Mouse (Mus musculus) spleen, adult 18-20 months (tissue): ENCODE data around the gene Zbtb34.
A peak's percentile ranks its signal among the peaks of the same experiment; 100 is the strongest.

ENCODE experiments used
- DNase-seq, 2 experiments: peaks; one replicate each; pipeline ENCODE4 v3.0.0; 2022; ENCODE audit warnings: mixed read lengths in 2 of 2

Zbtb34 gene

DNA sequence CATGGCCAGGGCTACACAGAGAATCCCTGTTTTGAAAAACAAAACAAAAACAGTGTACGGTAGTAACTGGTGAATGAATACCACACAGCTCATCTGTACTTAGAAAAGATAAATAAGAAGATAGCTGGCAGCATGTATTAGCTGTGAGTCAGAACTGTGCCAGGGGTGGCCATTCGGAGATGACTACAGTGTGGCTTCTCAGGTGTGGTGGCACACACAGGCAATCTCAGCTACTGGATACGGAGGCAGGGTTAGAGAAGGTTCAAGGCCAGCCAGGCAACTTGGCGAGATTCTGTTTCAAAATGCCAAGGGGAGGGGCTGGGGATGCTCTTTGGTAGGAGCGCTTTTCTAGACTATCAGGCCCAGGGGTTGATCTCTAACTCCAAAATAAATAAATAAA is 14.6 kb upstream of the Zbtb34 start:
- DNase-seq = no peak

DNA sequence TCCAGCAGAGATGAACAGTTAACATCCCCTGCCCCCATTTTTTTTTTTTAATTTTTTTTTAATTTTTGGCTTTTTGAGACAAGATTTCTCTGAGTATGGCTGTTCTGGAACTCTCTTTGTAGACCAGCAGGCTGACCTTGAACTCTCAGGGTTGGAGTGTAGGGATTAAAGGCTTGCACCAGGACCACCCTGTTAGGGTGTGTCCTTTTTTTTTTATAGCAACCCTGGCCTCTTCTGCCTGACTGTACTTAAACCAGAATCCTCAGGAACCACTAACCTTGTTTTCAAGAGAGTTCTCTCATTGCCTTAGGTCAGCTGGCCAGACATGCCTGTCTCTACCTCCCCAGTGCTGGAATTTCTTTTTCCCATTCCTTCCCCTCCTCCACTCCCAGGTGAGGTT is 13.7 kb upstream of the Zbtb34 start:
- no peak for DNase-seq

DNA sequence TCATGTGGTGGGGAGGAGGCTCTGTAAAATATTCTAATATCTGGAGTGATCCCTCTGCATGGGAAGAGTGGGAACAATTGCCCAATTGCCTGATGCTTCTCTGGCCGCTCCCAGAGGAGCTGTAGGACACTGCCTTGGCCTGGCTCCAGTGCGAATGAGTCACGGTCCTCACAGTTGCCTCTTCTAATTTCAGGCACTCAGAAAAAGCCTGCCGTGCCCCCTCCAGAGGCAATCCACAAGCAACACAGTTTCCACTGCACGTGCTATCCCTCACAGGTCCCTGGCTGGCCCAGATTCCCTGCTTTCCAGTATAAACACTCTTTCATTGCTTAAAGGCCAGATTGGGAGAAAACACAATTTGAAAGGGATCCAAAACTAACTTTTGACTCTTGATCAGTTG is 13.2 kb upstream of the Zbtb34 start:
- no peak for DNase-seq

DNA sequence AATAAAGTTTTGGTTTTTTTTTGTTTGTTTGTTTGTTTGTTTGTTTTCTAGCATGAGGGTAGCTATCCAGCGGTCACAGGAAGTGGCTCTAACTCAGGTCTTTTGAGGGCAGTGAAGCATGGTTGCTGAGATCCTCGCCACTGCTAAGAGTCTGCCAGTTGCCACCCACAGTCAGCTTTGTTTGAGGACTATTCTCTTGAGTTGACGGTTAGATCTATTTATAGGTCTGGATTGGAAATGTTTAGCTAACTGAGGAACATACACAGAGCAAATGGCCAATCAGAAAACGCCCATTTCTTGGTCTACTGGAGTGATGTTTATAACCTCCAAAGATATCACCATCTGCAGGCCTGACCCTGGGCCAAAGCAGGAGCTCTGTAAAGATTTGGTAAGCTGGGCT is 11.6 kb upstream of the Zbtb34 start:
- DNase-seq = no peak

DNA sequence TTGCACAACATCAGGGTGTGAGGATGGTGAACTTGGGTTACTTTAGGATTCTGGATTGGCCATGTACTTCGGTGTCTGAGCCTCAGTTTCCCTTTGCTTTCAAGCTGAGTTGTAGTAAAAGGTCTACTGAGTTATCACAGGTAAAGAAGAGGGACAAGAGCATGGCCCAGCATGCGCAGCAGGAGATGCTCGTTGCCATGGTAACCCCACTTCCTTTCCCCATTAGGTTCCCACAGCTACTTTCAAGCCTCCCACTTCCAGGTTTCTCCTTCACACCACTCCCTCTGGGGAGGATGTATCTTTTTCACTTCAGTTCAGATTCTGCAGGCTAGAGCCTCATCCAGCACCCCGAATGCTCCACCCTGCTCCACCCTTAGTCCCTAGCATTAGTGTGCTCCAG is 9.8 kb upstream of the Zbtb34 start:
- no peak for DNase-seq

DNA sequence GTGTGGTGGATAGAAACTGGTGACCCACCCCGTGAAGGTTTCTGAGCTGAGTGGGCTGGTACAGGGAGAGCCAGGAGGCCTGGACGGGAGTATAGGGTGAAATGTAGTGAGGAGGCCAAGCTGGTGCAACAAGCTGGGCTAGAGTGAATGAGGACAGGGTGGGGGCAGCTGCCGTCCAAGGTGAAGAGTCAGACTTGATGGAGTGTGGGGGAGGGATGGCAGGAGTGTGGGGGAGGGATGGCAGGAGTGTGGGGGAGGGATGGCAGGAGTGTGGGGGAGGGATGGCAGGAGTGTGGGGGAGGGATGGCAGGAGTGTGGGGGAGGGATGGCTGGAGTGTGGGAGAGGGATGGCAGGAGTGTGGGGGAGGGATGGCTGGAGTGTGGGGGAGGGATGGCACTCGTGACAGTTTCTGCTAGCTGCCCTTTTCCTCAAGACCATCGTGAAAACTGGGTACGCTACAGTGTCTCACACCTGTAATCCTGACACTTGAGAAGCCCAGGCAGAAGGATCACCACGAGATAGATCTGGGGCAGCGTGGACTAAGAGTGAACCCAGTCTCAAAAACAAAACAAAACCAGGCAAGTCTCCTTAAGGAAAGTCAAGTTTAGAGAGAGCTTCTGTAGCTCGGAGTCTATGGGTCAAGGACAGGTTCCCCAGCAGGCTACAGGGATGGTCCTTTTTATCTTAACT is 9.0 kb upstream of the Zbtb34 start:
- DNase-seq = no peak

DNA sequence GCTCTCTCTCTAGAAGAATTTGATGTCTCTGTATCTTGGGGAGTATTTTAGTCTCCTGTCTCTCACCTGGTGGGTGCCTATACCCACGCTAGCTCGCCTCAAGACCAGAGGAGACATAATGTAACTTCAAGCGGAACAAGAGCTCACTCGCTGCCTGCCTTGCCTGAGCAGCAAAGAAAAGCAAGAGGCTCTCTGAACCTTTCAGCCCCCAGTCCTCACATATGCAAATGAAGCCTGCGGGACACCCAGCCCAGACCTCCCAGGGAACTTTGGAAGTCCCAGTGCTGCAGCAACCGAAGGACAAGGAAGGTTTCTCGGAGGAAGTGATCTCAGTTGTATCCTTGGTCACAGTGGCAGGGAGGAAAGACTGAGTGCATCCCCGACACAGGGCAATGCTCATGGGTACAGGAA is 8.4 kb upstream of the Zbtb34 start:
- no peak for DNase-seq

DNA sequence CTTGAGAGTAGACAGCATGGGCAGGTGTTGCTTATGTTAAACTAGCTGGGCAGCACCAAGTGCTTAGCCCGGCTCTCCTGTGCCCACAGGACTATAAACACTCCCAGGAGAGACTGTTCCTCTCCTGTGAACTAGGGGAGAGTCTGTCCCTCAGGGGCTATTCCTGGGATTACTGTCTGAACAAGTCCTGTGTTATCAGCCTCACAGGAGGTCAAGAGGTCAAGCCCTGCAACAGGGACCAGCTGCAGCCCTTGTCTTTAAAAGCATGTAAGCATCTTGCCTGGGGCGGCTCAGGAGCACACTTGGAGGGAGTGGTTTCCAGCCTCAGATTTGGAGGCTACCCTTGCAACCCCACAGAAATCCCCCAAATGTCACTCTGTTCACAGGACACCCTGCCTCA is 7.3 kb upstream of the Zbtb34 start:
- DNase-seq = no peak

DNA sequence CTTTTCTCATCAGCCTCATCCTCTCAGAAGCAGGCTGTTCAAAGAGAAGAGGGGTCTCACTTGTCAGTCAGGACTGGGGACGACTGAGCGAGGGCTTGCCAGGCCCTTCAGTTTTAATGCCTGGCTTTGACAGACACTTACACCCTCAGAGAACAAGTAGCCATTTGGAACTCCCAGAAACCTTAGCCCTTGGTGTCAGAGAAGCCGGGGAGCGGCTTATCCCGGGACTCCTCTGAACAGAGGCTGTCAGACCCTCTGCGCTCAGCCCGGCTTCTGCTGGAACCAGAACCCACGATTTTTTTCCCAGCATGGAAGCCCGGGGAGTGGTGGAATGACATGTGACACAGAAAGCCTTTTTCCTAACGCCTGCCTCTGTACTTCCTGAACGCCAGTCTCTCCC is 6.1 kb upstream of the Zbtb34 start:
- DNase-seq = no peak

DNA sequence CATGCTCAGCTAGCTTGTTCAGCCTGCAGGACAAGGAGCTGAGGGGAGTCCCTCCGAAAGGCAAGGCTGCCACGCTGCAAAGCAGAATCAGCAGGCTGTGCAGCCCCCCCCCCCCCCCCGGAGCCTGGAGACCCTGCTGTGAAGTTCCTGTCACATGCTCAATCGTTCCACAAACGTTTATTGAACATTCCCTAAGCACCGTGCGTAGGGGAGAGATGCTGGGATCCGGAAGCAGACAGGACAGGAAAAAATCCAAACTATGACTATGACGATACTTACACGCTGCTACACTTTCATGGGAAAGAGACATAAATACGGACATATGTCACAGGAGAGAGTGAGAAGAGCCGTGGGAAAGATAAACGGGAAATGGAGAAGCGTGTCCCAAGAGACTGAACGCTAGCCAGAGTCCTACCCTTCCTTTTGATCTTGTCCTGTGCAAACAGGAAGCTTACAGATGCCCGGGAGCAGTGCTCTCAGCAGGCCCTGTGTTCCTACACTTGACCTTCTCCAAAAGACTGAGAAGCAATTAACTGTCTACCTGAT is 5.0 kb upstream of the Zbtb34 start:
- no peak for DNase-seq

DNA sequence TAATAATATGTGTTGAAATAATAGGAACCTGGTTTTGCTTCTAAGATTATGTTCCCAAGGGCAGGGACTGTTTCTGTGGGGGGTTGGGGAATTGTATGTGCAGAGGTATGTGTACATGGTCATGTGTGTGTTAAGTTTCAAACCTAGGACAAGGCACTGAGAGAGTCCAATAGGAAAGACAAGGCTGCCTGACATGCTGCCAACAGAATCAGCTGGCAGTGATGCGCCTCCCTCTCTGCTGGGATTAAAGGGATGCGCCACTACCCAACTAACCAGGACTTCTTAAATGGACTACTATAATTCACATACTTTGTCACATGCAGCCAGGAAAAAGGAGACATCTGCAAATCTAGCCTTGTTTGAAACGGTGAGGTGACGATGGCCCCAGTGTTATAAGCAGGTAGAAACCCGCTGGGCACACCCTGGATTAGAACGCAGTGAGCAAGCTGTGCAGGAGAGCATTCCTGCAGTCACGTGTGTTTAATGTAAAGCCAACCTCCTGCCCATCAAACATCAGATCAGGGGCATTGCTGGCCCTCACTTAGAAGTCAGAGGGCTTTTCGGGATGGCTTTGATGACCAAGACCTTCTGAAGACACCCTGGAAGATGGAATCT is 4.0 kb upstream of the Zbtb34 start:
- DNase-seq = no peak

DNA sequence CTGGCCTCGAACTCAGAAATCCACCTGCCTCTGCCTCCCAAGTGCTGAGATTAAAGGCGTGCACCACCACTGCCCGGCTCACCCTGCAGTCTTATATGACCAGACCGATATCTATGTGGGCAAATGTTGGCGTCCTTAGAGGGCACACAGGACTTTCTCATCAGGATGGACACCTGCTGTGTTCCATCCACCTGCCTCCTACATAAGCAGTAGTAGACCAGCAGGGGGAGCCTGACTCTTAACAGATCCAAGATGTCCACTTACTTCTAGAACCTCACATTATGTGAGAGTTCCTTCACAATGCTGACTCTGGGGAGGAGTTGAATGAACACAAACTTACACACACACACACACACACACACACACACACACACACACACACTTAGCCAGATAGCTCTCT is 1.8 kb upstream of the Zbtb34 start:
- peak in 1 of 2 experiments; percentile 54 for DNase-seq

DNA sequence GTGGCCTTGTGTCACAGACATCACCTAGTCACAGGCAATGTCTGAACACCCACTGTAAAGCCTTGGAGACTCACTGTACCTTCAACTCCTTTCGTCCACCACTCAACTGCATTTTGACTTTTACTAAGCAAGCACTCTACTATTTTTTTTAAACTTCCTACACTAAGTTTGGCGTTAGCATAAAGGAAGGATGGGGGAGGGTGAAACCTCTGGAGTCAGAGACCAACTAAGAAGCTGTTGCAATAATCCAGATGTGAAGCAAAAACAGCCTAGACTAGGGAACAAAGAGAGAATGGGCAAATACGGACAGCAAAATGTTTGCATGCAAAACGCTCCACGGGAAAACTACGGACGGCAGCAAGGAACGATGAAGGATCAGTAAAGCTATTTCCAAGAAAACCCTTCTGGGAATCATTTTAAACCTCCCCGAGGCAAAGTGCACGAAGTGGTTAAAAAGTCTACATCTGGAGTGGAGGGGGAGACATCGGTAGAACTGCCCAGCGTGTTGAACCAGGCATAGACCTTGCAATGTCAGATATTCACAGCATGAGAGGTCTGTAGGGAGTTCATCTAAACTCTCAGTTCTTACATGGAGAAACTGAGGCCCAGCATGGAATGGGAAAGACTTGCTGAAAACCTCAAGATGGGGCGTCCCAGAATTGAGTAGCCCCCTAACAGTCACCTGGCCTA is 898 bp downstream of the Zbtb34 start:
- DNase-seq = no peak

DNA sequence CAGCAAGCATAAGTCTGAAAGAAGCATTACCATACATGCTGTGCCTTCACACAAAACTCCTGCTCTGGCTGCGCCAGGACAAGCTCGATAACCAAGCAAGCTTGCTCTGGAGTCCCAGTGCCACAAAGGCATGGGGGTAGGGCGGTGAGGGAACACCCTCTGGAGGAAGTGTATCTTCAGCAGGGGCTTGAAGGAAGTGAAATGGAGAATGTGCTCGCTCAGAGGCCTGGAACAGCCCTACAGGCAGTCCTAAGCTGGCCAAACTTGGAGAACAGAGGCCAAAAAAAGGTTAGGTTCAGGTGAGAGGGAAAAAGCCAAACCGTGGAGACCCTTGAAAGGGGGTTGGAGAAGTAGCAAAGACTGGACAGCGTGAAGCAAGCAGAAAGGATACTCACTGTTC is 1.8 kb downstream of the Zbtb34 start:
- peak in 1 of 2 experiments; percentile 31 for DNase-seq

DNA sequence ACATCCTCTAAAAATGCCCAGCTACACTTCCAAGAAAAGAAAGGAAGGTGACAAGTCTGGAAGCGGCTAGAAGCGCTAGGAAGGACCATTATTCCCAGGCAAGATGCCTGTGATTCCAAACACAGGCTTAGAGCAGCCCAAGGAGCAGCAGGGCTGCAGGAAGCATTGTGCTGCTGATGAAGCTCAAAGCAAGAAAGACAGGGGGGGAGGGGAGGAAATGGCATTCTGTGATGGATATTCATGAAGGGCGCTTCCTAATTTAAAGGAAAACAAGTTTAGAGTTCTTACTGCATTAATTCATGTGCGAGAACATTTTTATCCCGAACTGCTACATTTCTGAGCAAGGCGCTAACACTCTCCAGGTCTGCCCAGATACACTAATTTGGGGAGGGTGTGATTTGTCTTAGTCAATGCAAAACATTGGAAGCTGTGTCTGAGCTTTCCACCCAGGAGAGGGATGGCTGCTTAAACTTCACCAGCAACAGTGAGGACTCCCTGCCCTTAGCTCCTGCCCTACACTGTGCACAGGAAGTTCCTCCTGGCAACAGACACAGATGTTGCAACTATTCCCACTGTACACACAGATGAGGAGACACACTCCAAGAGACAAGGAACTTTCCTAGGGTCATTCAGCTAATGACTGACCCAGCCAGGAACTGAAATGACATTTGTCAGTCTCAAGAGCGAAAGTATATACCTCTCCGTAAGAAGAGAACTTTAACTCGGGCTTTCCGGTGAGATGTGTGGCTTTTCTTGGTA is 4.3 kb downstream of the Zbtb34 start:
- DNase-seq = no peak

DNA sequence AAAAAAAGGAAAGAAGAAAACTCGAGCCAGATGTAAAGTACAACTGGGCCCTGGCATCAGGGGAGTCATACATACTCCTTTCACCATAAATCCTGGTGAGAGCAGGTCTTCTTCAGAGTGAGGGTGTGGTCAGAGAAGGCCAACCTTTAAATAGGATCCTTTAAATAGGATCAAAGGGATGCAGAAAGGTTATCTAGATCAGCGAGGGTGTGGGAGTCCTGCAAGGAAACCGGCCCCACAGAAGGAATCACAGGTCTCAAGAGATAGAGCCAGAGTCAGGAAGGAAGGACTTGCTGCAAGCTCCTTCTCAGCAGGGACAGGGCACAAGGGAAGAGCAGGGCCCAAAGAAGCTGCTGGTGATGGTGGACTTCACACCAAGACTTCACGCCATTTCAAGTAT is 13.7 kb downstream of the Zbtb34 start:
- DNase-seq = no peak

DNA sequence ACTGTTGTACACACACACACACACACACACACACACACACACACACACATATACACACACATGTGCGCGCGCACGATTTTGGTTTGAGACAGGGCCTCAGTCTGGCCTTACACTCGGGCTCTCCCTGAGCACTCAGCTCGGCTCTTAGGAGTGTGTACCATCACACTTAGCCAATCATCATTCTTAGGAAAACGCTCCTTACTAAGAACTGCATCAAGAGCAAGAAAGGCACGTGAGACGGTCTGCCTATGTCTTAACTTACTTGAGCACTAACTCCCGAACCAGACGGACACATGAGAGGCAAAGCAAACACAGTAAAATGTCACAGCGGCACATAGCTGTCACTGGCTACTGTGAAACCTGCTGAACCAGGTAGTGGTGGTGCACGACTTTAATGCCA is 17.1 kb downstream of the Zbtb34 start:
- no peak for DNase-seq

DNA sequence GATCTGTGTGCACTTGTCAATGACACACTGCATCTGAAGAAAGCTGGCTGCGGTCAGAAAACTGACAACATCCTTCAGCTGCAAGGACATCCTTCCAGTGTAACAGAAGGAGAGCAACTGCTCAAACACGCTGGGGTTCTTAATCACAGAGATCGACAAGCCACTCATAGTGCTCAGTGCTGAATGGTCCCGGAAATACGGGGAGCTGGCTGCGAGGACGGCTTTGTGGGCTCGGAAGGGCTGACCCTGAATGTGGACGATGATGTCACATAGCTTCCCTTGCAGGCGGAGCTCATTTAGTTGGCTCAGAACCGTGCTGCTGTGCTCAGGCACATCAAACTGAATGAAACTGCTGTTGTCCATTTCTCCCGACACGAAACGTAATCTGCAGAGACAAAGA is 19.0 kb downstream of the Zbtb34 start:
- DNase-seq = no peak

DNA sequence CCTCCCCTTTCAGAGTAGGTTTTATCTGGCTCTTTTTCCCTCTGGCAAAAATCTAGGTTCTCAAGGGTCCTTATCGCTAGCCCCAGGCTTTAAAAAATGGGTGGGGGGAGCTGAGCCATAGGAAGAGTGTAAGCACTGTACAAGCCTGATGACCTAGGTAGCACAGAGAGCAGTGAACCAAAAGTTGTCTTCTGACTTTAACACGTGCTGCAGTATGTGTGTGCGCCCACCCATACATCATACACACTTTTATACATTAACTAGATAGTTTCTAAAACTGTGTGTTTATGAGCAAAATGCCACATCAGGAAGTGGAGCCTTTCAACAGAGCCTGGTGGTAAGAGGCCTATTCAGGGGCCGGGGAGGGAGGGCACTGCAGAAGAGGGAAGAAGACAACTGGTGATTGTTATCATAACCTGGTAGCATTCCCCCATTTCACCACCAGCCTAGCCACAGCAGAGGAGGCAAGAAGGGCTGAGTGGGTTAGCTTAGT is 27.6 kb downstream of the Zbtb34 start:
- no peak for DNase-seq

DNA sequence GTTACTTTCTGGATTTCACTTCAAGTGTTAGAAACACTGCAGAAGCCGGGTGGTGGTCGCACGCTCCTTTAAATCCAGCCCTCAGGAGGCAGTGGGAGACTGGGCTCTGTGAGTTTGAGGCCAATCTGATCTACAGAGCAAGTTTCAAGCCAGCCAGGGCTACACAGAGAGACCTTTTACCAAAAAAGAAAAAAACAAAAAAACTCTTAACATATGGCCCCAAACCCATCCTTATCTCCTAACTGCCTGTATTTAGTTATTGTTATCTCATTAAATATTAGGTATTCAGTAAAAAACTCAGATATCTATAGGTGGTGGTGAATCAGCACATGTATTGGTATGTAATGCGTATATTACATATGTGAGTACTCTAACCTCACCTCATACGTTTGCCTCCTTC is 28.5 kb downstream of the Zbtb34 start:
- DNase-seq = no peak

DNA sequence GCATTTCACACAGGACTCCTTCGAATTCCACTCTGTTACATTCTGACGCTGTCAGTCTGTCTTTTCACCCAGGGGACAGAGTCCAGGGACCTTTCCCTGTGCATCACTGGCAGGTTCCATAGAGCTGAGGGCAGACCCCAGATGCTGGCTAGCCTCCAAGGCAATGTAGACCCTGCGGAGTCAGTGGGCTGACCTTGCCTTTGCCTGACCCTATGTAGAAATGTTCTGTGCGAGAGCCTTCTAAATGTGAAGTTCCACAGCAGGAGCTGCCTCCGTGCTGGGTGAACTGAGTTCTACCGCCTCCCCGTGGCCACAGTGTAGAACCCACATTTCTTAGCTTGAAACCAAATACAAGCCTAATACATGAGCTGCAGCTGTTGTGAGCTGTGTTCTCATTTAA is 28.9 kb downstream of the Zbtb34 start:
- peak; percentile 13 to 46 for DNase-seq

DNA sequence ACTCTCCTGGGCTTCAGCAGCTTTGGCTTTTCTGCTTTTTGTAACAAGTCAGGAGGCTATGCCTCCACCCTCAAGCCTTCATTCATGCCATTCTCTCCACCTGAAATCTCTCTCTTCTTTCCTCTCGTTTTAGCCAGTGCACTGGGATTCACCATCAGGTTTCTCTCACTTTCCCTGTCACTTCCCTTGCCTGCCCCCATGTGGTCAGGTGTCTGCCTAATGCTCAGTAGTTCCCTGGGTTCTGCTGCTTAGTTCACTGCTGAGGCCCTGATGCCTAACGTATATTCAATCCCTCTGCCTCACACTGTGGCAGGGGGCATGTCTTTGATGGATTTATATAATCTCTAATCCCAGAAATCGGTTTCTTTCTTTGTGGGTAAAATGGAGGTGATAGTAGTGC is 29.9 kb downstream of the Zbtb34 start:
- DNase-seq = no peak

DNA sequence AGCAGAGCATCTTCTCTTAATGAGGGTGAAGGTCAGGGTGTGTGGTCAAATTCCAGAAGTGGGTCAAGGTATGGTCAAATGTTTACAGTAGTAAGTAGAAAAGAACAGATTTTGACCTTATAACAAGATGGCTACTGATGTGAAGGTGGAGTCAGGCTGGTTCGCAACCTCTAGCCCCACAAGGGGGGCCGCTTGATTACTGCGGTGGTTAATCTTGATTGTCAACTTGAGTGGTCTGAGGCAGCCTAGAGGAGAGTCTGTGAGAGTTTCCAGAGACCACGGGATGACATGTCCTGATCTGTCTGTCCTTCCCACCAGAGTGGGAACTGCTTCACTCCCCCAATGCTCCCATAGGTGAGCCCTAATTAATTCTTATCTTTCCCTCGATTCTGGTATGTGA is 30.6 kb downstream of the Zbtb34 start:
- no peak for DNase-seq
